Mouse (Mus musculus) inflammation-experienced regulatory T-cells, adult 16 weeks (primary cell): ENCODE results near the gene Mospd1. TPM values are rescaled to one million over a fixed set of nuclear protein-coding genes. Genes with fewer than 3 reads are reported as not detected.

ENCODE experiments used
- polyA plus RNA-seq: library from polyadenylated mRNA; unstranded; fragments of 100-300 nt; shearing (Covaris generic); gene quantifications from one replicate; pipeline ENCODE4 v1.2.1, GENCODE M21; 2017

Gene Mospd1
- 21.7 TPM for polyA plus RNA-seq

GRCm38 (mm10) chrX:53370366-53370740 lies at the start of gene Mospd1:
TSS of gene Mospd1 (minus strand) at chrX:53370502.

Other genes with a start within 250 kb of the Mospd1 start
- not detected for gene Plac1, start 130.4 kb downstream of the Mospd1 start, polyA plus RNA-seq
- gene Fam122b, start 100.7 kb downstream of the Mospd1 start, polyA plus RNA-seq: 12.8 TPM
- not detected for gene Fam122c, start 97.1 kb downstream of the Mospd1 start, polyA plus RNA-seq
- not detected for gene Etd, start 64.4 kb upstream of the Mospd1 start, polyA plus RNA-seq
- gene Rtl8c, start 237.5 kb upstream of the Mospd1 start, polyA plus RNA-seq: 34.0 TPM
- gene Gm14597, start 238.5 kb upstream of the Mospd1 start, polyA plus RNA-seq: not detected